Mouse (Mus musculus) brain, embryonic 14.5 days (tissue): ENCODE results near the gene Gm9837. TPM values are rescaled to one million over a fixed set of nuclear protein-coding genes. Genes with fewer than 3 reads are reported as not detected.

Source experiments
- DNase-seq: peaks from one replicate; pipeline ENCODE4 v3.0.0-alpha.2; 2011; ENCODE audit warnings: low read depth
- CTCF ChIP-seq: fragments of 200-500 bp; IDR thresholded peaks from 2 replicates; pipeline ENCODE4 v1.5.1; 2012; ENCODE audit warnings: inconsistent platforms, mild to moderate bottlenecking, moderate library complexity, borderline replicate concordance; ENCODE audit not compliant: insufficient read depth, insufficient read length; ENCODE audit errors: extremely low read depth
- POLR2A ChIP-seq: fragments of 200-500 bp; IDR thresholded peaks from 2 replicates; pipeline ENCODE4 v1.6.1; 2012; ENCODE audit warnings: mild to moderate bottlenecking, inconsistent platforms, borderline replicate concordance; ENCODE audit not compliant: poor library complexity, insufficient read depth, insufficient read length, severe bottlenecking; ENCODE audit errors: extremely low read depth
- polyA plus RNA-seq: library from polyadenylated mRNA; depleted of rRNA; stranded (reverse); fragments of >200 nt; gene quantifications from 2 replicates; pipeline ENCODE4 v1.2.3, GENCODE M21; 2012

Gm9837 gene
- polyA plus RNA-seq, 1 experiment = not detected

GRCm38 (mm10) chr11:53503738-53504137 lies 33.5 kb upstream of the Gm9837 start:
- DNase-seq = no peak
- TF ChIP-seq CTCF (no peak), POLR2A (no peak)

DNA sequence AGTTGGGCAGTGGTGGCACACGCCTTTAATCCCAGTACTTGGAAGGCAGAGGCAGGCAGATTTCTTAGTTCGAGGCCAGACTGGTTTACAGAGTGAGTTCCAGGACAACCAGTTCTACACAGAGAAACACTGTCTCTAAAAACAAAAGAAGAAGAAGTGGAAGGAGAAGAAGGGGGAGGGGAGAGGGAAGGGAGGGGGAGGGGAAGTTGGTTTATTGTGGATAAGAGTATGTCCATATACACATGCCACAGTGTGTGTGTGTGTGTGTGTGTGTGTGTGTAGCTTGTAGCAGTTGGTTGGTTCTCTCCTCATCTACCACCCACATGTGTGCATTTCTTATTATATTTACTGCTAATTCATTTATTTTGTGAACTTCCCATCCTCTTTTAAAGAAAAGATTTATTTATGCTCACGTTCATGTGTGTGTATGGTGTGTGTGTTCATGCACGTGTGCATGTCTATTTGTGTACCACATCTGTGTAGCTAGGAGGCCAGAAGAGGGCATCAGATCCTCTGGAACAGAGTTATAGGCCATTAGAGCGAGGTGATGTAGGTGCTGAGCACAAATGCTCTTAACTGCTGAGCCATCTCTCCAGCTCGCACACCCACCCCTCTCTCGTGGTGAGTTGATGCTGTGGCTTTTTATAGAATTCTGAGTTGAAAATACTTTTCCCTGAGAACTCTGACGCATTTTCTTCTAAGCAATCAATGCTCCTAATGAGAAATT lies 31.9 kb upstream of the Gm9837 start:
- TF ChIP-seq CTCF (no peak), POLR2A (no peak)
- no peak for DNase-seq

GRCm38 (mm10) chr11:53500569-53500968 lies 30.3 kb upstream of the Gm9837 start:
- TF ChIP-seq CTCF (no peak), POLR2A (no peak)
- DNase-seq = peak; percentile 55

GRCm38 (mm10) chr11:53496946-53497345 lies 26.7 kb upstream of the Gm9837 start:
- TF ChIP-seq CTCF = no peak
- no peak for TF ChIP-seq POLR2A
- peak; percentile 55 for DNase-seq

GRCm38 (mm10) chr11:53495417-53495816 lies 25.1 kb upstream of the Gm9837 start:
- no peak for TF ChIP-seq CTCF
- no peak for TF ChIP-seq POLR2A
- peak; percentile 81 for DNase-seq

- peak; percentile 54 for DNase-seq
- TF ChIP-seq CTCF (no peak), POLR2A (no peak)
Observed at GRCm38 (mm10) chr11:53493243-53493955, 23.1 kb upstream of the Gm9837 start.

DNA sequence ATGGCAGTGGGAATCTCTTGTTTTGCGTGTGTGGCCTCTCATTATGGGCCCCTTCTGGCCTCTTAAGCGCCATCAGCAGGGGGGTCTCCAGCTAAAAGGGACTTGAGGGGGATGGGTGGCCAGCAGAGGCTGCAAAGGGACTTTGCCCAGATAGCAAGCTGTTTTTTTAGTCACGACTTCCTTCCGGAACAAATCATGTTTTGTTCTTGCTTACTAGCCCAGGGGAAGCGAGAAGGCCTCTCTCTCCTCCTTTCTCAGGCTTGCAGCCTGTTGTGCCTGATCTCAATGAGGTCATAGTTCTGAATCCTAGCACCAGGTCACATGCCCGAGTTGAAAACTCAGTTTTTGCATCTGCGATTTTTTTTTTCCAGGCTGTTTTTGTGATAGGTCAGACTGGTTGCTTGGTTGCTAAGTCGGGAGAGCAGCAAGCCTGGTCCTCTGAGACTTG lies 21.7 kb upstream of the Gm9837 start:
- TF ChIP-seq POLR2A = no peak
- TF ChIP-seq CTCF = no peak
- DNase-seq = peak; percentile 86

GRCm38 (mm10) chr11:53489421-53489820 lies 19.1 kb upstream of the Gm9837 start:
- no peak for DNase-seq
- TF ChIP-seq CTCF (no peak), POLR2A (no peak)

DNA sequence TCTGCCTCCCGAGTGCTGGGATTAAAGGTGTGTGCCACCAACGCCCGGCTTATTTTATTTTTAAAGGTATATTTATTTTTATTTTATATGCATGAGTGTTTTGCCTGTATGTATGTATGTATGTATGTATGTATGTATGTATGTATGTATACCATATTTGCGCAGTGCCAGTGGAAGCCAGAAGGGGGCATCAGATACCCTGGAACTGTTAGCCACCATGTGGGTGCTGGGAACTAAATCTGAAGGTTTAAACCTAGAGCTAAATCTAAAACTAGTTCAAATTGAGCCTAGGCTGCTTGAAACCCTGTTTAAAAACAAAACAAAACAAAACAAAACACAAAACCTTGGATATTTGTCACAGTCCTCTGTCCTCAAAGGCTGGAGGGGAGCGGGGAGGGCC lies 18.7 kb upstream of the Gm9837 start:
- no peak for DNase-seq
- TF ChIP-seq POLR2A = no peak
- no peak for TF ChIP-seq CTCF

DNA sequence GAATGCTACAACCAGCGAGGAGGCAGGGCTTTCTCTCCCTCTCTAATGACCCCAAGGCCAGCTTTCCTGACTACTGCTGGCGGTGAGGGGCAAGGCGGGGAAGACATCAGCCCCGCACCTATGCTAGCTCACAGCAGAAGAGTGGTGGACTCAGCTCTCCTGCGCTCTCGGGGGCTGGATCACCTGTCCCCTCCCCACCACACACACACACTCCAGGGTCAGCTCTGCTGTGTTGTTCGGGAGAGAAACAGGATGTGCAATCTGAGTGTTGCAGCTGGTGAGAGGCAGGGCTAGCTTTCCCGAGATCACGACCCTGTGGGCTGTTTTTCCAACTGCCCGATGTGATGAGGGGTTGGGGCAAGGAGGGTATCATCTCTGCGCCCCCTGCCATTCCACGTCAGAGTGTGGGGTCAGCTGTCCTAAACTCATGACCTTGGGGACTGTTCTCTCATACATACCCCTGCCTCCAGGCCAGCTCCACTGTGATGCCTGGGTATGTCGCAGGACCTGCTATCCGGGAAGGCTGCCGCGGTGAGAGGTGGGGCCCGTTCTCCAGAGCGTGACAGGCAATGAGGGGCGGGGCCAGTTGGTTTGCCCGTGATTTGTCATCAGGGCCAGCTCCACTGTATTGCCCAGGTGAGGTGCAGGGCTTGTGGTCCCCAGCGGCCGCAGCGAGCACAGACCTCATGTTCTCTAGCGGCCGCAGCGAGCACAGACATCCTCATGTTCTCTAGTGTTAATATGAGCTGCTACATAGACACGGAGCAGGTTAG lies 16.7 kb upstream of the Gm9837 start:
- DNase-seq = no peak
- no peak for TF ChIP-seq CTCF
- no peak for TF ChIP-seq POLR2A

- TF ChIP-seq CTCF = no peak
- TF ChIP-seq POLR2A = no peak
- DNase-seq = no peak
Observed at GRCm38 (mm10) chr11:53486351-53486750, 16.1 kb upstream of the Gm9837 start.

- TF ChIP-seq POLR2A (no peak), CTCF (peak; percentile 30; the same call in 1 of the 2 replicates)
- no peak for DNase-seq
Observed at GRCm38 (mm10) chr11:53485719-53486118, 15.4 kb upstream of the Gm9837 start.
